Mouse (Mus musculus): ENCODE results near the gene Piwil1. TPM values are rescaled to one million over a fixed set of nuclear protein-coding genes. Genes with fewer than 3 reads are reported as not detected.
A peak's percentile ranks its signal among the peaks of the same experiment; 100 is the strongest.

Gene Piwil1
- total RNA-seq, 1 experiment, result 0.62 TPM

DNA sequence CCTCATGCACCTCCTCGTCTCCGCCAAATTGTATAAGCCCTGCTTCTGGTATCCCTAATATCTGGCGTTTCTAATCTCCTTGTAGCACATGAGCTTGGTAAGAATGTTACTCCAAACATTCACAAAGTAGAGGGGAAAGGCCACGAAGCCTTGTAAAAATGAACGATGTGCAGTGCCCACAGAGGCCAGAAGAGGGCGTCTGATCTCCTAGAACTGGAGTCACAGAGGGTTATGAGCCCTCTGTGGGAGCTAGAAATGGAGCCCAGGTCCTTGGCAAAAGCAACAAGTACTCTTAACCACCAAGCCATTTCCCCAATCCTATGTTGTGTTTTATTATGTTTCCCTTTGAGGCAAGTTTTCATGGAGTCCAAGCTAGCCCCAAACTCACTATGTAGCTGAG lies 8.2 kb upstream of the Piwil1 start:
- H3K4me3 ChIP-seq (ENCODE audit: insufficient read depth in 1 of 2, low read depth in 1 of 2, low read length in 2 of 2, poor library complexity in 1 of 2, severe bottlenecking in 1 of 2), result no peak overlapping the region
- H3K27ac ChIP-seq (ENCODE audit: insufficient read depth, low read depth, low read length, poor library complexity, severe bottlenecking), result no peak overlapping the region
- DNase-seq (ENCODE audit: low read depth, low spot score), result peak; percentile 28
- no peaks in the 10 kb centered on the region for H3K9me3 ChIP-seq (ENCODE audit: control insufficient read depth, insufficient read depth, low read depth, low read length)
- in situ Hi-C loops (cut with MboI; ENCODE audit: low sequenced_read_pairs in 2 of 2, unreplicated experiment in 2 of 2), result no loop called here
- no peak for TF ChIP-seq ZC3H11A (IDR thresholded peaks at IDR 0.05; ENCODE audit: borderline replicate concordance, low read depth, low read length)
- TF ChIP-seq MAFK (IDR thresholded peaks at IDR 0.05; ENCODE audit: insufficient read depth, low read depth, low read length), result no peak
- TF ChIP-seq CHD2 (IDR thresholded peaks at IDR 0.05; ENCODE audit: low read depth, low read length), result no peak
- no peak for TF ChIP-seq HCFC1 (IDR thresholded peaks at IDR 0.05; ENCODE audit: borderline replicate concordance, insufficient read depth, low read length)
- TF ChIP-seq ZNF384 (IDR thresholded peaks at IDR 0.05; ENCODE audit: low read depth, low read length), result no peak
- H3K36me3 ChIP-seq (ENCODE audit: control insufficient read depth, insufficient read depth, low read length, poor library complexity, severe bottlenecking), result no peaks in the 10 kb centered on the region
- no peaks in the 10 kb centered on the region; a peak in 1 of 4 replicates for H3K4me1 ChIP-seq (ENCODE audit: control insufficient read depth in 2 of 2, insufficient read depth in 2 of 2, low read length in 2 of 2, poor library complexity in 1 of 2)
- H3K9ac ChIP-seq (ENCODE audit: insufficient read depth, low read depth, low read length, poor library complexity, severe bottlenecking), result no peak overlapping the region

DNA sequence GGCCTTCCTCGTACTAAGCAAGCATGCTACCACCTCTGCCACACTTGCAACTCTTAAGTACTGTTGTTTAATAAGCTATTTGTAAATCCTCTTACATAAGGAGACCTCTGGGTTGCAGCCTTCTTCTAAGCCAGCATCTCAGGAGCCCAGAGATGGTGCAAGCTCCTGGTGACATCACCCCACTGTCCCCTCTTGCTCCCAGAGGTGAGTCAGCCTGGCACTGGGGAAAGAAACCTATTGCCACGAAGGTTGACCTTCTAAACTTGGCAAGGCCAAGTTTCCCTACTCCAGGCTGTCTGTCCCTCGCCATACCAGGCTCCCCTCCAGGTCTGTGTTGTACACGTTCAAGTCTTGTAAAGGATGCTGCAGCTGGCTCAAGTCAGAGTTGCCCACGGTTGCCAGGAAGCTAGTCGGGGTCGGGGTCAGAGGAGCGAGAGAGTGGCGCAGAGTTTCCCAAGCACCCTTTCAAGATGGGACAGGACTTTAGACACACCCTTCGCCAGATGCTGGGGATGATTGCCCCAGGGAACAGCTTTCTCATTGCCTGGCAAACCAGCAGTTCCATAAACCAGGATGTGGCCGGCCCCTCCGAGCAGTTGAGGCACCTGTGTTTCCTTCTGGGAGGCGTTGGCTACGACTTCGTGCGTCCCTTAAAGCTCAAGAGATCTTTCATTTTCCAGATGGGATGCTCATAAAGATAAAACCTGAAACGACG lies 7.6 kb upstream of the Piwil1 start:
- Histone ChIP-seq H3K9ac (ENCODE audit: insufficient read depth, low read depth, low read length, poor library complexity, severe bottlenecking) (no peak overlapping the region), H3K4me1 (ENCODE audit: control insufficient read depth in 2 of 2, insufficient read depth in 2 of 2, low read length in 2 of 2, poor library complexity in 1 of 2) (no peaks in the 10 kb centered on the region; a peak in 1 of 4 replicates), H3K9me3 (ENCODE audit: control insufficient read depth, insufficient read depth, low read depth, low read length) (no peaks in the 10 kb centered on the region), H3K27ac (ENCODE audit: insufficient read depth, low read depth, low read length, poor library complexity, severe bottlenecking) (no peak overlapping the region), H3K36me3 (ENCODE audit: control insufficient read depth, insufficient read depth, low read length, poor library complexity, severe bottlenecking) (no peaks in the 10 kb centered on the region), H3K4me3 (ENCODE audit: insufficient read depth in 1 of 2, low read depth in 1 of 2, low read length in 2 of 2, poor library complexity in 1 of 2, severe bottlenecking in 1 of 2) (no peak overlapping the region)
- no peak for TF ChIP-seq HCFC1 (IDR thresholded peaks at IDR 0.05; ENCODE audit: borderline replicate concordance, insufficient read depth, low read length)
- no peak for TF ChIP-seq ZNF384 (IDR thresholded peaks at IDR 0.05; ENCODE audit: low read depth, low read length)
- TF ChIP-seq MAFK (IDR thresholded peaks at IDR 0.05; ENCODE audit: insufficient read depth, low read depth, low read length), result no peak
- no peak for TF ChIP-seq ZC3H11A (IDR thresholded peaks at IDR 0.05; ENCODE audit: borderline replicate concordance, low read depth, low read length)
- no peak for TF ChIP-seq CHD2 (IDR thresholded peaks at IDR 0.05; ENCODE audit: low read depth, low read length)
- DNase-seq (ENCODE audit: low read depth, low spot score), result no peak
- in situ Hi-C loops (cut with MboI; ENCODE audit: low sequenced_read_pairs in 2 of 2, unreplicated experiment in 2 of 2), result no loop called here

DNA sequence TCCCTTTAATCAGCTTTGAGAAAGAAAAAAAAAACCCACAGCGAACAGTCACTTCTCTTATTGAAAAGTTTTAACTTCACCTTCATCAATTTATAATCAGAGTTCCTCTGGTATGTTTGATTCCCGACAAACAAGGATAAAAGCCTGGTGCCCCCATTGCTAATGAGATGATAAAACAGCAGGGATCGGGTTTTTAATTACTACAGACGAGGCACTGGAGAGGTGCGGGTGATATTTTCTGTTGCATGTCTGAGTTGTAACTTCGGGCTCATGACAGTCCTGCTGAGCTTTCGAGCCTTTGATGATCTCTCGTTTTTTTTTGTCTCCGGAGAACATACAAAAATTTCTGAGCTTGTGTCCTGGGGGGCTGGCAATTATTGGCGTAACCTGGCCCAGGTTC lies 5.5 kb upstream of the Piwil1 start:
- in situ Hi-C loops (cut with MboI; ENCODE audit: low sequenced_read_pairs in 2 of 2, unreplicated experiment in 2 of 2), result no loop called here
- no peak for DNase-seq (ENCODE audit: low read depth, low spot score)
- Histone ChIP-seq H3K9ac (ENCODE audit: insufficient read depth, low read depth, low read length, poor library complexity, severe bottlenecking) (no peak overlapping the region), H3K27ac (ENCODE audit: insufficient read depth, low read depth, low read length, poor library complexity, severe bottlenecking) (no peak overlapping the region), H3K4me1 (ENCODE audit: control insufficient read depth in 2 of 2, insufficient read depth in 2 of 2, low read length in 2 of 2, poor library complexity in 1 of 2) (no peaks in the 10 kb centered on the region; a peak in 1 of 4 replicates), H3K36me3 (ENCODE audit: control insufficient read depth, insufficient read depth, low read length, poor library complexity, severe bottlenecking) (no peaks in the 10 kb centered on the region), H3K9me3 (ENCODE audit: control insufficient read depth, insufficient read depth, low read depth, low read length) (no peaks in the 10 kb centered on the region), H3K4me3 (ENCODE audit: insufficient read depth in 1 of 2, low read depth in 1 of 2, low read length in 2 of 2, poor library complexity in 1 of 2, severe bottlenecking in 1 of 2) (no peak overlapping the region)
- TF ChIP-seq CHD2 (IDR thresholded peaks at IDR 0.05; ENCODE audit: low read depth, low read length) (no peak), HCFC1 (IDR thresholded peaks at IDR 0.05; ENCODE audit: borderline replicate concordance, insufficient read depth, low read length) (no peak), ZNF384 (IDR thresholded peaks at IDR 0.05; ENCODE audit: low read depth, low read length) (no peak), MAFK (IDR thresholded peaks at IDR 0.05; ENCODE audit: insufficient read depth, low read depth, low read length) (no peak), ZC3H11A (IDR thresholded peaks at IDR 0.05; ENCODE audit: borderline replicate concordance, low read depth, low read length) (no peak)

DNA sequence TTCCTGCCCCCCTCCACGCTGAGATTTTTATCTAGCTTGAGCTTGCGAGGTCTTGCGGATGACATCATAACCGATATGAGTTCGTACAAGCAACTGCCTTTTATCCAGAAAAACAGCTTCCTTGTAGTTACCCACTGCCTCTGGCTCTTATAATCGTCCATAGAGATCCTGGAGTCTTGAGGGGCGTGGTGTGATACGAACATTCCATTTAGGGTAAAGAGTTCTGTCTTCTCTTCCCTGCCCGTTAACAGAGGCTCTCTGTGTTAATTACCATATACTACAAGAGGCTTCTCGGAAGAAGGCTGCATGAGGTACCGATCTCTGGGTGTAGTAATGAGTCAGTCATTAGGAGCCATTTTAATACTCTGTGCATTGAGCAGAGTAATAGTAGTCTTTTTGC lies 1.6 kb upstream of the Piwil1 start:
- no peaks in the 10 kb centered on the region for H3K9me3 ChIP-seq (ENCODE audit: control insufficient read depth, insufficient read depth, low read depth, low read length)
- DNase-seq (ENCODE audit: low read depth, low spot score), result no peak
- H3K4me1 ChIP-seq (ENCODE audit: control insufficient read depth in 2 of 2, insufficient read depth in 2 of 2, low read length in 2 of 2, poor library complexity in 1 of 2), result no peaks in the 10 kb centered on the region; a peak in 3 of 4 replicates
- in situ Hi-C loops (cut with MboI; ENCODE audit: low sequenced_read_pairs in 2 of 2, unreplicated experiment in 2 of 2), result no loop called here
- H3K36me3 ChIP-seq (ENCODE audit: control insufficient read depth, insufficient read depth, low read length, poor library complexity, severe bottlenecking), result no peaks in the 10 kb centered on the region
- no peak overlapping the region for H3K9ac ChIP-seq (ENCODE audit: insufficient read depth, low read depth, low read length, poor library complexity, severe bottlenecking)
- H3K4me3 ChIP-seq (ENCODE audit: insufficient read depth in 1 of 2, low read depth in 1 of 2, low read length in 2 of 2, poor library complexity in 1 of 2, severe bottlenecking in 1 of 2), result no peak overlapping the region
- TF ChIP-seq CHD2 (IDR thresholded peaks at IDR 0.05; ENCODE audit: low read depth, low read length), result no peak
- TF ChIP-seq ZNF384 (IDR thresholded peaks at IDR 0.05; ENCODE audit: low read depth, low read length), result no peak
- no peak for TF ChIP-seq HCFC1 (IDR thresholded peaks at IDR 0.05; ENCODE audit: borderline replicate concordance, insufficient read depth, low read length)
- no peak for TF ChIP-seq ZC3H11A (IDR thresholded peaks at IDR 0.05; ENCODE audit: borderline replicate concordance, low read depth, low read length)
- no peak for TF ChIP-seq MAFK (IDR thresholded peaks at IDR 0.05; ENCODE audit: insufficient read depth, low read depth, low read length)
- no peak overlapping the region for H3K27ac ChIP-seq (ENCODE audit: insufficient read depth, low read depth, low read length, poor library complexity, severe bottlenecking)
